Mouse (Mus musculus): Measurements from ENCODE around the gene B4galt2.

DNA sequence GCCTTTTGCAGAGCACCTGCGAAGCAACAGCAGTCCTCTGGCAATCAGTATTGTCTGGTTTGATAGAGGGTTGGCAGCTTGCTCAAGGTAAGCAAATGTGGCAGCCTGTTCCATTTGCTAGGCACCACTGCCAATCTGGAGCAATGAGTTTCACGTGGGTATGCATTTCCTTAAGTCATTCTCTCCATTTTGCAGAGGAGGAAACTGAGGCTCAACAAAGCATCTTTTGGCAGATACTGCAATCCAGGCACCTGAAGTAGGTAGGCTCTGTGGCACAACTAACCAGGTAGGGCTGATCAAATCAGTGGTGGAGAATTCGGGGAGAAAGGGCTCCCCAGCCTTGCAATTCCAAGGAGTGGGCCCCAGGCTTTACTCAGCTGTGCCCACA lies 48.8 kb downstream of the B4galt2 start, which contains the start of gene Slc6a9:
- peak; percentile 30; the same call in 1 of the 2 replicates for TF ChIP-seq CTCF (IDR thresholded peaks at IDR 0.05; ENCODE audit: low read depth)
- TF ChIP-seq EP300 (optimal IDR thresholded peaks at IDR 0.05): no peak
